Mouse (Mus musculus) forelimb bud, embryonic 11.5 days (tissue): ENCODE data around the gene Pde1c.

Source experiments
- DNase-seq: peaks from one replicate; pipeline ENCODE4 v3.0.0-alpha.2; 2012; ENCODE audit warnings: low read depth, low spot score

Pde1c gene

DNA sequence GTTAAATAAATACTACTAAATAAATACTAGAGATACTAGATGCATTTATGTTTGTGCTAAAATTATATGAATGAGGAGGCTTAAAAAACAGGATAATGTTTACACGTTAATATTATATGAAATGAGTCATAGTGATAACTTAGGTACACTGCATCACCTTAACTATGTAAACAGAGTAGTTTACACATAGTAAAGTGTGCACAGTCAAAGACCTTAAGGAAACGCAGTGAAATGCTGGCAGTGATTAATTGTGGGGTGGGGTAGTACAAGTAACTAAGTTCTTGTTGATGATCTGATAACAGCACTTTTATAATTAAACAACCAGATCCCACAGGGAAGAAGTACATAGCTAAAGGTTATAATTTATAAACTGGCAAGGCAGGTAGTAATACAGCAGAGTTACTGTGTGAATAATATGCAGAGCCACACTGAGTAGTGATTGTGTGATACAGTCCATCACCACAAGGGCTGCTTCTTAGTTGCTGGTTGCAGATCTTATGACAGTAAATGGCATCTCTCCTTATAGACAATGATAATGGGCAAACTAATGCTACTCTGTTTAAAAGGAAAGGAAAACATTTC, 469.3 kb downstream of the Pde1c start:
- no peak for DNase-seq

DNA sequence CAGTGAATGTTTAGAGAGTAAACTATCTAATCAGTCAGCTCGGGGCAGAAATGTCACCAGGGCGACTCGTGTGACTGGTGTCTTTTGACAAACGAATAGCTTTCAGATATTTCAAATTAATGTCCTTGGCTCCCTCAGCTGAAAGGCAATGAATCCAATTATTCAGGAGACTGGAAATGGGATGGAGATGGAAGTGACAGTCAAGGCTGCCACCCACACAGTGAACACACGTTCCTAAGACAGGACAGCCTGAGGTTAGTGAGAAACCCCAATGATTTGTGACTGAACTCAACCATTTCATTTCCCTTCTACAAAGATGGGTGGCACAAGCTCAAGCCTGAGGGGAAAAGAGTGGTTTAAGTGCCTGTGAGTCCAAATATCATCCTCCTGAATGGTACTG, 470.5 kb downstream of the Pde1c start:
- DNase-seq = no peak

DNA sequence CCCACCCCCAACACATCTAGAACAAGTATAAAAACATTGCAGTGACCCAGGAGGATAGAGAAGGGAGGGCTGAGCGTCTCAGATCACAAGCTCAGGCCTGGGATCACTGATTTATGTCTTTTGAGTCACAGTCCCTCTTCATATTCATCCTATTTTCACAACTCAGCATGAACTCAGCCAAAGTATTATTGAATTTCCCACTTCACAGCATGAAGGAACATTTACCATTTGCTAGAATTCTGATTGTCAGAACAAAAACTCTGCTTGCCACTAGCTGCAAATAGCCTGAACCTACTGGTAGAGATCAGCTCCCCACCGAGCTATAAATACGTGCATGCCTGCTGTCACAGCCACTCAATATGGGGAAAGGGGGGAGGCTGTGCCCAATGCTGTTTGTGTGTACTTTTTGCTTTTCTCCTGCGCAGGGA, 492.5 kb downstream of the Pde1c start:
- no peak for DNase-seq

DNA sequence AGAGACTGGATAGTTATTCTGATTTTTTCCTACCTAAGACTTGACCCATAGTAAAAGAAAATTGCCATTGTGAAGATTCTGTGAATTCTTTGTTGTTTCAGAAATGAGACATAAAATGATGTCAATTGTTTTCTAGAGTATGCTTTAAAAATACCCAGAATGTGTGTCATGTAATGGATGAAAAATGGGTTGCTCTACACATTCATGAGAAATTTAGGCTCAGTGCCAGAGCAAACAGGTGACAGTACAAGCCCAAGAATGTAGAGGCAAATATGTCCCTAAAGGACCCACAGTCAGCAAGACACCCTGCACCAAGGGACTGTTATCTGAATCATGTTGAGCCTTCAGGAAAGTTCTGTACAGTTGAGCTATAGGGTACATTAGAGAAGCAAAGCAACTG, 500.4 kb downstream of the Pde1c start:
- DNase-seq = no peak

DNA sequence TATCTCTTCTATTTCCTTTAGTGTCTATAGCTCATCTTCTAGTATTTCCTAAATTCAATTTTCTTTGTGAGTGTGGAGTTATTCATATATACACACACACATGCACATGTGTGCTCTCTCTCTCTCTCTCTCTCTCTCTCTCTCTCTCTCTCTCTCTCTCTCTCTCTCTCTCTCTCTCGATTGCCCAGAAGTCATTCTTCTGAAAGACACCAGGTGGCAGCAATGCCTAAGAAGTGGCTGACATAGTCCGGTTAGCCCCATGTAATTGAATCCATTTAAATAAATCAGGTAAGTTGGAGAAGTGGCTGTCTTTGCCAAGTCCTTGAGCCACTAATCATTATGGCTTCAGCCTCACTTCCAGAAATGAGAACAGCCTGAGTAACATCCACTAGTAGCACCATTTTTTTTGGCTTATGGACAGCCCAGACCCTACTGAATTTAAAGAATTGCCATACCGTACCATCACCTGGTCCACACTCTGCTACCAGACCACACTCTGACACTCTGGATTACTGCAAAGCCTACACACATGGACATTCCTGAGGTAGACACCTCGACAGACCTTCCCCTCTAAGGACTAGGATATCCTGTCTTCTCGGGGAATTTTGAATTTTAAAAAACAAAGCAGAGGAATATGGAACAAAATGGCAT, 502.1 kb downstream of the Pde1c start:
- DNase-seq = peak; percentile 70

DNA sequence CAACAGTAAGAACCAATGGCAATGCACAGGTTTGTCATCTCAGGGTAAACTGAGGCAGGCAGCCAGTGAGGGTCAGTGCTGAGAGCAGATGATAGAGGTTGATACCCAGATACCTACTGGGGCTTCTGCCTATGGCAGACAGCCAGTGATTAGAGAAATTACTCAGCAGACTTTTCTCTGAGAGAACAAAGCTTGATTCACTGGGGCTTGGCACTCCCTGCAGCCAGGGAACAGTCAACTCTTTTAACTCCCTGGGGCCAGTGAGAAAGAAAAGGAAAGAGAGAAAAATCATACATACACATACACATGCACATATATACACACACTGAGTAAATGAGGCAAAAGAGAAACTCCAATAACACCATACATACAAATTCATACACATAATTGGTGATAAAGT, 505.2 kb downstream of the Pde1c start:
- no peak for DNase-seq

DNA sequence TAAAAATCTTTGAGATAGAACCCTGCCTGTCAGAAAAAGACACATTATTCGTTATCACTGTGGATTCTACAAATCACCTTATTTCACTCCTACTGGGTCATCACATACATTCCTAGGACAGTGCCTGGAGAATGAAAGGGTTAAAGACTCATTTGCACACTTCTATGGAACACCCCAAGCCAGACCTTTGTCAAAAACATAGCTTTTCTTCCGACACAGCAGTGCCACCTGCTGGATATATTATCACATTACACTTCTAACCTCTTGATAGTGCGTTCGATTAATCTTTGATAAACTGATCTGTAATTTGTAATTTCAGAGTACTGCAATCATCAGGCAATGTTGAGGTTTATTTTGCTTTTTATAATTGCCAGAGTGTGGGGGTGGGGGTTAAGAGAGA, 519.8 kb downstream of the Pde1c start:
- DNase-seq = peak; percentile 53

DNA sequence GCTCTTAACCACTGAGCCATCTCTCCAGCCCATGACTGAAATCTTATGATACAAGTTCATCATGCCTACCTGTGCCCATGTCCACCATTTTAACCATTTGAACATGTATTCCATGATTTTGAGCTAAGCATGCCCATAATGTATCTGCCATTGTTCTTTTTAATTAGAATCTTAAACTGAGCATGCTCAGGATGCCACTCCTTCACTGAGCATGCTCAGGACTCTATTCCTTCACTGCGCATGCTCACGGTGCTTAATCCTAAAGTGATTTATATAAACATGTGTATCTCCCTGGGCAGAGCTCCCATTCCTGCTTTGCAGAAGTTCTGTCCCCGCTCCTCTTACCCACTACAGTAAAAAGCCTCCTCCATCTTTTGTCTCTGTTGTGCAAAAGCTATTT, 520.3 kb downstream of the Pde1c start:
- no peak for DNase-seq

DNA sequence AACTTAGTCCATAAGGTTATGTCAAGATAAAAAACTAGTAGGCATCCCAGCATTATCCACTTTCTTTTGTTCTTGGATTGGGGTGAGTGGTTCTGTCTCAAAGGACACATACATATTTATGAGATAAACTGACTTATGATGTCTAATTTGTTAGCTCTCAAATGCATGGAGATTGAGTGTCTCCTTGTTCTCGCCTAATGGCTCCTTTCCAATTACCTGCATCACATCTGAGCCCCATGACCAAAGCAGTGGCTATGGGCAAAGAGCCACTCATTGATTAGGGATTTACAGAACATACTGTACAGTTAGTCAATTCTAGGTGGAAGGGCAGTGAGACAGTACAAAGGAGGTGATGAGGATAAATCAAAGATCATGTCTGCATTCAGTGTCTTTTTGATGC, 524.2 kb downstream of the Pde1c start:
- no peak for DNase-seq

DNA sequence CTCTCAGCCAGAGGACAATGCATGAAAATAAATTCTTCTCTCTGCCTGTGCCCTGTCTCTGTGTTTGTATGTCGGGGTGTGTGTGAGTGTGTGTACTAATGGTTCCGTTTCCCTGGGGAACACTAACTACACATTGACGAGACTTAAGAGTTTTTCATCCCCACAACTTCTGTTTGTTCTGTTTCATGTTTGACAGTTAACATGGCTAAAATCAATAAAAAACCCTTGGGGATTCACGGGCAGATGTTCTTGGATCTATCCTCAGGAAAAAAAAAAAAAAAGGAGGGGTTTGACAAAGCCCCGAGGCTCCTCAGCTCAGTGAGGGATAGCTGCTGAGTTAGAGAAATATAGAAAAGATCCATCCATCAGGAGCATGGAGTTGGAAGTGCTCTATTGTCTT, 524.6 kb downstream of the Pde1c start:
- DNase-seq = no peak

DNA sequence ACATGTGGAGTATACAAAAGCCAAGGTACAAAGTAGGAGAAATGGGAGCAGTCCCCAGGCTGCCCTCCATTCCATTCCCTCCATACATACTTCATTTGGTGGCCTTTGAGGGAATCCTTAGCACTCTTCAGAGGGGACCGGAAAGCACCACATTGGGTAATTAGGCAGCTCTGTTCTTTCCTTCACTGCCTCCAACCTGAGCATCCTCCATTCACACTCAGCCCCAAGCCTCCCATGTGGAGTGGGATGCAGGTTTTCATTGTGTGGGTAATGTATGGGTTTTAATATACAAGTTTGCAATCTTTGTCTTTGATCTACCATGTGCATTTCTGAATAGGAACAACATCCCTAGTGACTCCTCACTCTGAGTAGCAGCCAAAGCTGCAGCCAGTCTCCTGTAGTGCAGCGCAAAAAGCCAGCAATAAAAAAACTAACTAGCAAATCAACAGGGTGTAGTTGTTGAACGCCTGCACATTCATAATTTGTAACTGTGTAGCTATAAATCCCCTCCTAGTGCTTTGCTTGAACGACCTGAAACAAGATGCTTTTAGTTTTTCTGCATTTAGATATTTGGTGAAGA, 529.3 kb downstream of the Pde1c start:
- DNase-seq = no peak

DNA sequence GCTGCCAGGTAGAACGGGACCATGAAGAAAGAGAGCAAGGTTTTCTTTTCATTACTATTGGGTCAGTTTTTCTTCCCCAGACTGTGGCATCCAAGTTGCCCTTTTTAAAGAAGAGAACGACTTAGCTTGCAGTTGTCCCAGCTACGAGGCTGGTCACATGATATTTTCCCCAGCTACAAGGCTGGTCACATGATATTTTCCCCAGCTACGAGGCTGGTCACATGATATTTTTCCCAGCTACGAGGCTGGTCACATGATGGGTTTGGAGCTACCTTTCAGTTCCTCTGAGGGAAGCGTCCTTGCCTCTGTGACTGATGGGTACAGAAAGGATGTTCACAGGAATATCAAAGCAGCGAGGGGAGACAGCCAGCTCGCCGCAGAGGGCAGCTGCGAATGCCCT, 533.8 kb downstream of the Pde1c start:
- DNase-seq = no peak

DNA sequence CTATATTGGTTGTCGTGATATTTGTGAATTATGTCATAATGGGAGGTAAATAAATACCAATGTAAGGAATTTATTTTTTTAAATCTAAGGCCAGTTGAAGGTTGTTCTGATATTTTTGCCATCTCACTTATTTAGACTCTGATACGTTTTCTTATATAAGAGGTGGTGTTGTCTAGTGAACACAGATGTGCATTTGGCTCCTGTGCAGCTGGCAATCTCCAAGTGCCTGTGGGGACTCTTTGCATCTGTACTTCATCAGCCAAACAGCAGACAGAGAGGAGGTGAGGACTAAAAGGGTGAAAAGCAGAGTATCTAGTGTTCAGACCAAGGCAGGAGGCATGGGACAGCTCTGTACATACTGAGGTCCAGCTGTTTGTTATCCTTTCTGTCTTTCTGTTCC, 536.7 kb downstream of the Pde1c start:
- no peak for DNase-seq

DNA sequence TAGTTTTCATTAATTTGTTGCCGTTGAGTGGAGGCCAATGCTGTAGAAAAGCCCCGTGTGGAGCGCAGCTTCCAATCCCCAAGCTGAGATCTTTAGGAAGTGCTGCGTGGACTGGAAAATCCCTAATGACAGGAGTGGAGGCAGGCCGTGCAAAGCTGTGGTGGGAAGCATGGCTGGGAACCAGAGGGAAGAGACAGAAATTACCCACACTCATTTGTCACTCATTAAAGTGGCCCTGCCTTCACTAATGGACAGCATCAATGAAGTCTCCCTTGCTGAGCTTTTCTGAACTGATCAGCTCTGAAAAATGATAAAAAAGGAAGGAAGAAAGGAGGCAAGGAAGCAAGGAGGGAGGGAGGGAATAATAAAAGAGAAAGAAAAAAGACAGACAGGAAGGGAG, 538.9 kb downstream of the Pde1c start:
- DNase-seq = no peak

DNA sequence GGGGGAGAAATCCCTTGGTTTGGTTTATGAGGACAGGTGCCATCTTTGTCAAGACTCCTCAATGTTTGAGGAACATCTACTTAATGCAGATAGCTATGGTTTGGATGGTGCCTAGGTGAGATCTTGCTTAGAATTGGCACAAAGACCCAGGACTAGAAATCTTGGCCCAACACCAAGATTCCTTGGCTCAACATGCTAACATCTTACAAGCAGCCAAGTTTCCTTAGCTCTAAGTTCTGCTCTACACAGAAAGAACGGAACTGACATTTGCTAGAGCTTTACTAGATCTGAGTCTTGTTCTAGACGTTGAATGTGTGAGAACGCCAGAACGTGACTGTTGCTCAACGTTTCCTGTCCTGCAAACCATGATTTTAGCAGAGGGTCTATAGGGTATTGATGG, 540.9 kb downstream of the Pde1c start:
- no peak for DNase-seq

DNA sequence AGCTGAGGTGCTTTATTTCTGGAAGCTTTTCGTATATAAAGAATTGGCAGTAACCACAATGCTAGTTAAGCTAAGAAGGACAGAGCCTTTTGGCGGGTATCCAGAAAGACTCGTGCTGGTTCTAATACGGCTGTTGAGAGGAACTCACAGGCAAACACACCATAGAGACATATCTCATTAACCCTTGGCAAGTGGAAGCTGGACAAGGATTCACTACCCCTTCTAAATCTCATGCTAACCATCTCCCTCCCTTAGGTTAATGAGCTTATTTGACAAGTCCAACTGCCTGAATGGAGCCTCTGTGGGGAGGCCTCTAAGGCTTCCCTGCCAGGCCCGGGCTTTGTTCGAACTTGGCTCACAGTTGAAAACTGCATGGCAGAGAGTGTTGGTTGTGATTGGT, 541.6 kb downstream of the Pde1c start:
- no peak for DNase-seq

DNA sequence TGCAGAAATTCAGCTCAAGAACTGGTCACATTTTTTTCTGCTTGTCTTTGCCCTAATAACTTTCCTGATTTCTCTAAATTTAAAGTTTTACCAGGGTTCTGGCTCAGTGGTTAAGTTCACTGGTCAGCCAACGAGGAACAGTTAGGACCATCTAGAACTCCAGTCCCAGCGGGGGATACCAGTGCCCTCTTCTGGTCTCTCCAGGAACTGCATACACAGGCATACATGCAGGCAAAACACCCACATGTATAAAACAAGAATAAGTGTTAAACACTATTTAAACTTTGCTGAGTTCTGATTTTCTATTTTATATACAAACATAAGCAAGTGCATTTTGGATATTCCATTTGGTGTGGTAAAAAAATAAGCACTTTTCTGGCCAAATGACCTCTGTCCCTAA, 543.4 kb downstream of the Pde1c start:
- no peak for DNase-seq
